Mouse (Mus musculus): ENCODE measurements around the gene Fam57a. TPM values are rescaled to one million over a fixed set of nuclear protein-coding genes. Genes with fewer than 3 reads are reported as not detected.

The Fam57a gene
- total RNA-seq (2021), result 6.8 and 9.2 TPM in 2 replicates
- long read RNA-seq, partial matches to known transcripts, result 0 of 2 reads
- long read RNA-seq, other reads (novel, unspliced or antisense), result 1 of 2 reads

DNA sequence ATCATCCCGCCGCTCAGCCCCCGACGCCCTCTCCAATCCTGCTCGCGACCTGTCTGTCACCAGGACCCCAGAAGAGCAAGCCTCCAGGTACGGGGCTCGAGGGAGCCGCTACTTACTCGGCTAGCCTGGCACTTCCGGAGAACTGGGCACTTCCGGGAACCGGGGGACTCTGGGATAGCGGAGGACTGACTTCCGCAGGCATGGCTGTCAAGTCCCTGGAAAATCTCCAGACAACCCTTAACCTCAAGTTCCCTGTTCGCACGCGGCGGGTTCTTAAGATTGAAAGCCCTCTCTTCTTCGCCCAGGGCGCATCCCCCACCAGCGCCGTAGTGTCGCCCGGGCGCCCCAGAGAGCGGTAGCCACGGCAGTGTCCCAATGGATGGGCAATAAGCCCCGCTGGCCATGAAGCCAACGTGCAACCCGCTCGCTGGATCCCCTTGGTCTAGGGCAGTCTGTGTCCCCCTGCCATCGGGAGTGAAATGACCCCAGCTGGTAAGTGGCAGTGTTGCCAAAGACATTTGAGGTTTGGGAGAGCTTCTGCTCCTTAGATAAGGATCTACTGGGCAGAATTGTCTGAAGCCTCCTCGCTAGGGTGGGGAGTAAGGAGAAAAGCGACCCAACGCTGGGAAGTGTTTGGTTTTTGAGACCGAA is at the start of gene Fam57a, which contains the start of gene Vps53:
TSS of gene Fam57a (plus strand) at position 177 of the 651 bp plus-strand sequence.
TSS of gene Vps53 (minus strand) at position 153 of the 651 bp plus-strand sequence.
- DNase-seq, result peak; percentile 89

DNA sequence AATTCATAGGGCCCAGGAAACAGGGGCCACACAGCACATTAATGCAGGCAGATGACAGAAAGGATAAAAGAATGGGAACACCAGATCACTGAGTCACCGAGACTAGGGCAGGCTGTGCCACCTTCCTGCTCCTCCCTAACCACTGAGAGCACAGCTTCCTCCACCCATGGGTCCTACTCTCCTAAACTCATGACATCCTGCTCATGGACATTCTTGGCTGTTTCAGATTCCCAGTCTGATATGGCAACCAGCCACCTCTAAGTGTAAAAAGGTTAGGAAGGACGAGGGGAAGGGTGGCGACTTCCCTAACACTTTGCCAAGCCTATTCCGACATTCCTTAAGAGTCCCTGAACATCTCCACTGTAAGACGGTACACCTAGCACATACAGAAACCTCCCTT is 48.6 kb upstream of the Fam57a start:
- peak; percentile 4 for DNase-seq

DNA sequence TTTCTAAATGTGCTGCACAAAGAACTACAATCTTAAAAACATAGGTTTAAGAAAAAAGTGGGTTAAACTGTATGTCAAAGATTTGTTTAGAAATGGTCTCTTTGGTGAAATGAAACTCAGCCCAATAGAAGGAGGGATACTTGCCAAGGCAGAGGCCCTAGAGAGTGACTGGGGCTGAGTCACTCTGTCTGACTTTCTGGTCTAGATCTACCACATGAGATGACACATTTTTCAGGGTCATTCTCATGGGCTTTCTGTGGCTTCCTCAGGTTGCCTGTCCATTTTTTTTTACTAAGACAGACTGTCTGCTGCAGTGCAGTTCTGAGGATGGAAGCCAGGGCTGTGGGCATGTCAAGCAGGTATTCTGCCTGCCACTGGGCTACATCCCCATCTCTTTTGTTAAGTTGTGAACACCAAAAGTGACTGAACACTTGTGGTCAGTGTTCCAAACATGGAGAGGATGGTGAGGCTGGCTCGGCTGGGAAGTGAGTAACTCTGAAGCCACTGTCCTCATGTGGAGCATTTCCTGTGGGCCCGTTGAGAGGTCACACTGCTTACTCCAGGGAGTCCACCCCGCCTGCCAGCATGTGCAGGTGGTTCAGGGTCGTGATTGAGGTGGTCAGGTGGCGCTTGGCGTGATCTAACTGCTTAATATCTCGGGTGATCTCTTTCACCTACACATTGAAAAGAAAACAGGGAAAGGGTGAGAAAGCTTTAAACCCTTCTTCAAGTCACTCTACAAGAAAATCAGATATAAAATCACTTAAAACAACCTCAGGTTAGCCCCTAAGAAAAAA is 43.6 kb upstream of the Fam57a start:
- peak; percentile 18 for DNase-seq

DNA sequence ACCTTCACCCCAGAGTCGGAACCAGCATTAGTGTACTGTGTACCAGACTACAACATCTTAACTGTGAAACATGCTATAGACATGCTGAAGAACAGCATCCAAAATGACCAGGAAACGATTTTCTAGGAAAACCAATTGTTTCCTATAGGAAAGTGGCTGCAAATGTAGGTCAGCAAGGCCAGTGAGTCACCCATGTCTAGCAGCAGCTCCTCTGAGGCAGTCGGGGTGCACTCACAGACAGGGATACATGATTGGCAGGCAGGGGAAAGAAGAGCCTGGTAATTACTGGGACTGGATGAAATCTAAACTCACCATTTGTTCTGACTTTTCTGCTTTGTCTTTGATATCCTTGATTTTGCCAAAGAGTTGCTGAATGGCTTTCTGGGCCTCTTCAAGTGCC is 41.5 kb upstream of the Fam57a start:
- DNase-seq, result no peak

DNA sequence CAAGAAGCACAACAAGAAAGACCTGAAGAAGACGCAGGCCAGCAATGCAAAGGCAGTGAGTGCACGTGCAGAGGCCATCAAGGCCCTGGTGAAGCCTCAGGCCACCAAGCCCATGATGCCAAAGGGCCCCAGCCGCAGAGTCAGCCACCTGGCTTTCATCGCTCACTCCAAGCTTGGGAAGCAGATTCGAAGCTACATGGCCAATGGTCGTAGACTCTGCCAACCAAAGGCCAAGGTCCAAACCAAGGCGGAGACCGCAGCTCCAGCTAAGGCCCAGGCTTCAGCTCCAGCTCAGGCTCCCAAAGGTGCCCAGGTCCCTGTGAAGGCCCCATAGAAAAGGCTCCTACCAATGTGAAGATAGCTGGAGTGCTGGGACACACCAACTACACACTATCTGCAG is 35.1 kb upstream of the Fam57a start:
- DNase-seq, result no peak

DNA sequence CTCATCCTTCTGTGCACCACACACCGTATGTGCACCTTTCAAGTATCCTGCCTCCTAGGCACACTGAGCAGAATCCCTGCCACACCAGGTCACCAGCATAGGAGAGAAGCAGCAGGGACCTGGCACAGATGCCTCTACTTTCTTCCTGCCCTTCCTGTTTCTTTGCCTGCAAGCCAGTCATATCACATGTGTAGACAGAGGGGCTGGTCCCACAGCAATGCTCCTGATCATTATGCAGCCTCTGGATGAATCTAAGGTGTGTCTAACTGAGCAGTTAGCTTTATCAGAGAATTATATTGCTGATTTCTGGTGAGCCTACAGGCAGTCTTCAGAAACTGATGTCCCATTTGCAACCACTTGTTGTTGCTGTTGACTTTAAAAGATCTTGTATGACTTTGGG is 34.3 kb upstream of the Fam57a start:
- no peak for DNase-seq

DNA sequence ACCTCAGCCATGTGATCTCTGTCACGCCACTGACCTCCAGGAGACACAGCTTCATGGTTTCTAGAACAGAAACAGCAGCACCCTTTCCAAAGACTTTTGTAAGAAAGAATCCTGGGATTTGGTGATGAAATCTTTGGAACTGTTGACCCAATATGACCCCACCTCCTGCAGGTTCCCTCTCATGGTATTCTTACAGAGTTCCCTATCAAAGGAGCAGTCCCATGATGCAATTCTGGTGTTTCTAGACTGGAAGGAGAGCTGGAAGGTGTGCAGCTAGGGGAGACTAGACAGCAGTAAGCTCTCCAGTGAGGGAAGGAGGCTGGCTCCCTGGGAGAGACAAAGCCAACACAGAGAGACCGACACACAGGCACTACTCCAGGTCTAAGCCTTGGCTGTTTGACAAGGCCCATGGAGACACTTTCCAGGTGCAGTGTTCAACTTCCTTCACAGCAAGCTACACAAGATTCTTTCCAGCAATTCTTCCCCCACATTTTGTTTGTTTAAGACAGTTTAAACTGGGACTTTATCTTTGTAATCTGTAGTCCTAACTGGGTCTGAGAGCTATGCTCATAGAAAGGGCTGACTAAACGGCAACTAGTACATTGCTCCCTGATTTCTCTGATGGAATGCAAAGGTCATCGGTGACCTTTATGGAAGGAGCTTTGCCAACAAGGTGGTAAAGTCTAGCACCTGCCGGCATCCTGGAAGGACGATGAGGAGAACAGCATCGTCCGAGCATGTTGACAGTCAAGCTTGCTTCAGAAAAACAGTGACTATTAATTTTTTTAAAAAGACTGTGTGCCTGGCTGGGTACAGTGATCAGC is 33.1 kb upstream of the Fam57a start:
- no peak for DNase-seq

DNA sequence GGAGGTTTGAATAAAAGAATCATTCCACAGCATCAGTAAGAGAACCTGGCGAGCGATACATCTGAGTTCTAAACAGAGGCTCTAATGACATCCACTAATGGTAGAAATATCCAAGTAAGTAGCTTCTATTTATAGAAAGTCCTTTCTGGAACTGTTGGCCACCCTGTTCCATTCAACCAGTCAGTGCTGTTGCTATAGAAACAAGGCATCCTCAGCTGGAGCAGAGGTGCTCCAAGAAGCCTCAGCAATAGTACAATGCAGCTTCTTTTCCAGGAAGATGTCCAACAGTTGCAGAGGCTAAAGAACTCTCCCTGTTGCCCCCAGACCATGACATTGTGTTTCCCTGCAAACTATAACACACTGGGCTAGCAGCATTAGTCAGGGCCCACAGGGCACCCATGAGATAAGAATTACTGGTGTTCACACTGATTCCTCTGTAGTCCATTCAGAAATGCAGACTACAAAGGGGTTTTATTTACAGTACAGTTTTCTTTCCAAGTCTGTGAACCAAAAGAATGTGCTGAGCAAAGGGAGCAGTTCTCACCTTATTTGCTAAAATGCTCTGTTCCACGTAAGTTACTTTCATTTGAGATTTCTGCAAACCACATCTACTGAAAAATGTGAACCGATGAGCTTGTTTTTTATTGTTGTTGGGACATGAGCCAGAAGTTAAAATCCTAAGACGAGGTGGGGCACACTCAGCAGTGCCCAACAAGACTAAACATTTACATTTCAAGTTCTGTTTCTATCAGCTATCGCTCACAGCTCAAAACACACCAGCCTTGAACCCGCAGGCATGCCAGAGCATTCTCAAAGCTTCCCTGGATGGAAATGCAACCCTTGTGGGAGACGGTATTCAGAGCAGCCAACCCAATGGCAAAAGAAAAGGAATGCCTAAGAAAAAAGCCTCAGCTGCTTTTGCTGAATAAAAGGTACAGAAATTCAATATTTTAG is 31.1 kb upstream of the Fam57a start:
- DNase-seq, result no peak

DNA sequence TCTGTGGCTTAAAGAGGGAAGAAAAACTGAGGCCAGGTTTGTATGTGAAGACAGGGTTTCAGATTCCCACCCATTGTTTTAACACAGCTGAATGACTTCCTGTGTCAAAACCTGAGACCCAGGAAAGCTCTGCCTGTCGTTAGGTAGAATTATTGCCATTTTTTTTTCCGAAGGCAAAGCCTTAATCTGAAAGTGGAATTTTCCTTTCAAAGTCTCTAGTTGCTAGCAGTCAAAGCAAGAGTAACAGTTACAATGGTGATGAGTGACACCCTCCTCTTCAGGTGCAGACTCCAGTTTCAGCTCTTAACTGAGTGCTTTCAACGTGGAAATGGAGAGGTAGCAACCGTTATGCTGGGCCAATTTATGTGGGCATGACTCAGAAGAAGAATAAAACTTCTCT is 28.5 kb upstream of the Fam57a start:
- DNase-seq, result no peak

DNA sequence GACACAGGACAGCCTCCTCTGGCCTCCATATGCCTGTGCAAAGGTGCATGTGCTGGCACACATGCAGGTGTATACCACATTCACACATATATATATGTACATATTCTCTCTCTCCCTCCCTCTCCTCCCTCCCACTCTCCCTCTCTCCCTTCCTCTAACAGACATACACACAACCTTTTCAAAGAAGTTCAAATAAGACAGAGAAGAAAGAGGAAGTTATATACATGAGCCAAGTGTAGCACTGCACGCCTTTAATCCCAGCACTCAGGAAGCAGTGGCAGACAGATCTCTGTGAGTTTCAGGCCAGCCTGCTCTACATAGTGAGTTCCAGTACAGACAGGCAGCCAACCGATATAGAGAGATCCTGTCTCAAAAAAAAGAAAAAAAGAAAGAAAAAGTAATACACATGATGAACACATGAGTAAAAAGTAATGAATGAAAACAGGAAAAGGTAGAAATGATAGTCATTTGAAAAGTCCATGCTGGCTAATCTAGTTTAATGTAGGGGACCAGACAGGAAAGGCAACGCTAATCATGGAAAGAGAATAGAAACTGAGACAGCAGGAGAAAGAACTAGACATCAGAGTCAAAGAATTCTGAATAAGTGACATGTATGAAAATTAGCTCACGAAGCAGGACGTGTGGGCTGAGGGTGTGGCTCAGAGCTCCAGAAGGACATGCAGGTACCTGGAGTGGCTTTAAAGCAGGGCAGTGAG is 26.1 kb upstream of the Fam57a start:
- no peak for DNase-seq

DNA sequence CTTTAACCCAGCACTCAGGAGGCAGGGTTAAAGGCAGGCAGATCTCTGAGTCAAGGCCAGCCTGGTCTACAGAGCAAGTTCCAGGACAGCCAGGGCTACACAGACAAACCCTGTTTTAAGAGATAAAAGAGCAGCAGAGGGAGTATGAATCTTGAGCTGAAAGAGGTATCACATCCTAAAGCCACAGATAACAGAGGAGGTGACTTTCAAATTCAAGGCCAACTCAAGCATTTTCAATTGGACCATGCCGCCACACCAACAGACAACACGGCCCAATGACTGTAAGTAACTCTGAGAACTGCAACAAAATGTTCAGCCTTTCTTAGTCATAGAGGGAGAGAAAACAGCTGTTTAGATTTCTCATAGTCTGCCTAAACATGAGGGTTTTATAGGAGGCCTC is 25.3 kb upstream of the Fam57a start:
- DNase-seq, result no peak

DNA sequence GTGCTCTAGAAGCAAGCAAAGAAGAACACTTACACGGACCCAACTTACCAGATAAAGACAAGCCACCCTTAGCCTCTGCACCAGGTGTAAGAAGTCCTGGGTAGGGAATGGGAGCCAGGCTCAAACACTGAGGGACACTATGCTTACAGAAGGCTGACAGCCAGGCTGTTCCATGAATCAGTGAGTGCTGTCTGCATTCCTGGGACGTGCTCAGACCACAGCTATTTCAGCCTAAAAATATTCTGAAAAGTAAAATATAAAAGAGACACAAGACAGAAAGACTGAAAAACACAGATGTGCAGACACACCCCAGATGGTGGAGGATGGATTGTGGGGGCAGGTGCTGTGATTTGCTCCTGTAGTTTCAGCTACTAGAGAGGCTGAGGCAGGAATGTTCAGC is 24.6 kb upstream of the Fam57a start:
- no peak for DNase-seq

DNA sequence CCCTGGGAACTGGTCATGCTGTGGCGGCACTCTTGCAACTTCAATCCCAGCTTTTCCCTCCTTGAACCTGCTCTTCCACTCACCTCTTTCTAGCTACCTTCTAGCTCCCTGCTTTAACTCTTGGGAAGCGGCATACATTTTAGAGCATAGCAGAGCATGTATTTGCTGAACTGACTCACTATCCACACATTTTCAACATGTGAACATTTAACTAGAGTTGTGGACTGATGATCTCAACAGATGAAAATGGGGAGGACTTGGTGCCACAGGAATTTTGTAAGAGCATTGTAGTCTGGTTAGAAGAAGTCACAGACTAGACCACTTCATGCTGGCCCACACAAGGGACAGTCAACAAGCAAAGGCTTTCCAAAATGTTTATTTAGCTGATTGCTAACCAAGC is 21.1 kb upstream of the Fam57a start:
- DNase-seq, result no peak

DNA sequence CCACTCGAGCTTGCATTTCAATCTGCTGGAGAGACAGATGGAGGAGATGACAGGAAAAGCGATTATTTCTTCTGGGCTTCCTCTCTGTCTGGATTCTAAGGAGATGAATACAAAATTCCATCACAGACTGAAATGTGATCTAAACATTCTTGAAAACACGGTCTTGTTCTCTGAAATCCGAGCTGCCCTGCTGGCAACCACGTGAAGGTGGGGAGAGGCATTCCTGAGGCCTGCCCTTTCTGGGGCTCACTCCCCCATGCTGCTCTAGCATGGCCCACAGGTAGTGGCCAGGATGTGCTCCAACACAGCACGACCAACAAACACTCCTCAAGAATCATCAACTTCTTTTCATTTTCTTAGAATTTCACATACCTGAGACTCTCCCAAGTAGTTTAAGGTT is 19.2 kb upstream of the Fam57a start:
- no peak for DNase-seq

DNA sequence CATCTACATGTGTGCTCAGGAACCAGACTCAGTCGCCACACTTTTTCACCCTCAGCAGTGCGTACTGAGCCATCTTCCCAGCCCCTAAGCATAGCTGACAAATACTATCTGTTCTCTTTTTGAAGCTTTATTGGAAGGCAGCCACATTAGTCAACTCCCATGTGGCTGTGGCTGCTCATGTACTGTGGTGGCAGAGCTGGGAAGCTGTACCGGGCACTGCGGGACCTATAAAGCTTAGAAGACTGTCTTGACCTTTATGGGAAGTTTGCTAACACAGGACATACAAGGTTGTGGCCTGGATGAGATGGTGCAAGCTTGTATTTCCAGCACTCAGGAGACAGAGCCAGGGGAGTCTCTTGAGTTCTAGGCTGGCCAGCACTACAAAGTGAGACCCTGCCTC is 12.8 kb upstream of the Fam57a start:
- DNase-seq, result peak; percentile 35

DNA sequence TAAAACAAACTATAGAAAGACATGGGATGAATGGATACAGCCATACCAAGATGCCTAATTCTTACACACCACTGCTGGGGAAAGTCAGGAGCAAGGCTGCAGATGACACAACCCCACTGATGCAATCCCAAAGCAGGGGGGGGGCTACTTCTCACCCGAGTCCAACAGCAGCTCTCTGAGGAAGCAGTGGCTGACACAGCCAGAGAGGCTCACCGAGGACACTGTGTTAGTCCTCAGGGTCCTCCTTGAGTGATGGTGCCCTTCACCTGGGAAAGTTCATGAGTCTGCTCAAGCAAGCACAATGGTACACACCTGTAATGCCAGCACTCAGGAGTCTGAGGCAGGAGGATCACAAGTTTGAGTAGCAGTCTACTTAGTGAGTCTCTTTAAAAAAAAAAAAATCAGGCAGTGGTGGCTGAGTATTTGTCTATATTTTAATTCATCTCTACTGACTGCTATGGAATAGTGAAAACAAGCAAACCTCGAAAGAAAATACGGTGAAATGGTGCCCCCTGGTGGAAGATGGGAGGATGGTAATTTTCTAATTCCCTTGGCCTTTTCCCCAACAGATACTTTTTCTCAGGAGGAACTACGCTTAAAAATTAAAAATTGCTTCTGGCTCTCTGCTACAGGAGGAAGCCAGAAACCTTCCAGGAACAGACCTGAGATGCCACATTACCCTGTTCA is 12.2 kb upstream of the Fam57a start:
- DNase-seq, result peak; percentile 67

DNA sequence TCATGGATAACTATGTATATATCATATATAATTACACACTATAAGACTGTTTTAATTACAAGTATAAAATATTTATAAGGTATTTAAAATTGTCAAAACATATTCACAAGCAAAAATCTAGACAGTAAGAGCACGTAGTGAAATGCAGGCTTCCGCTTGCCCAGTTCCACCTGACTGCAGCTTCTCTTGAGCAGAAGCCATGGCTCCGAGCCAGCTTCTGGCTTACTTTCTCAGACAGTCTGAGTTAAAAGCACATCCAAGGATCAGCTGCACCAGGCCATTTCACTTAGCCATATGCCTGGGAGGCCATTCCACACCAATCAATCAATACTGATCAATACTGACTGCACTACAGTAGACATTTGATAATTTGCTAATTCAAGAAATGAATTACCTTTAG is 10.5 kb upstream of the Fam57a start:
- DNase-seq, result no peak

DNA sequence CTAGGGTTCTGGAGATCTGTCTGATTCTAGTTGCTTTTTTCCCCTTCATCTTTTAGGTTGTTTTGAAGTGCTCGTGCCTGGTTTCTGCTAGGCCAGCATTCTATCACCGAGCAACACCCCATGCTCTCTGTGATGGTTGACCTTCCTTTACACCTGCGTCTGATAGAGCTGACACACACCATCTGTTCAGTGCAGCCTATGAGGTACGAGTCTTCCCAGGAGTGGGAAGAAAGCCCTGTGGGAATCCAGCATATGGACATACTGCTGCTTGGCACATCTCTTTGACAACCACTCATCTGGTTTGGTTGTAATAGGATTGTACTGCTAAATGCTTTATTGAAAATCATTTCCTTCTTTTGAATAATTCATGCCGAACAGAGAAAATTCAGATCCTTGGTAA is 9.3 kb upstream of the Fam57a start:
- DNase-seq, result no peak

DNA sequence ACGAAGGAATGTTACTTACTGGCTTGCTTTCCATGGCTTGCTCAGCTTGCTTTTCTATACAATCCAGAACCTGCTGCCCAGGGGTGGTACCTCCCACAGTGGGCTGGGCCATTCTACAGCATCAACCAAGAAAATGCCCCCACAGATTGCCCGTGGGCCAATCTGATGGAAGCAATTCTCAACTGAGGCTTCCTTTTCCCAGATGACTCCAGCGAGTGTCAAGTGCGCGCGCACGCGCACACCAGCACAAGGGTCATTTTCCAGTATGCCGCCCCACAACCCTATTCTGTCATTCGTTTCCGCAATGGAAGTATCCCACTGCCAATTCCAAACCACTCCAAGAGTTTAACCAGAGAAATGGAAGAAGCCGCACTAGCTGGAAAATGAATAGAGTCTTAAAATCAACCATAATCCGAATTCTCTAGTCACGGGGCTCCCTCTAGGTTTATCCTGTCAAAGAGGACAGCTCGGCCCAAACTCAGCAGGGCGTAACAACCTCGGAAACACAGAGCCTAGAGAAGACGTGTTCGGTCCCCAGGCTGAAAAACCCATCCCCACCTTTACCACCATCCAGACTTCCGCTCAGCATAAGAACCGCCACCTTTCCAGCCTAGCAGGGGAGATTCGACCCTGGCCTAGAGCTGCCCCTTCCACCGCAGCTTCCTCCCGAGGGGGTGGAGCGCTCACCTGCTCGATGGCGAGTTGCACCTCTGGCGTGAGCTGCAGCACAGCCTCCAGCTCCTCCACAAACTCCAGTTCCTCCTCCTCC is 561 bp upstream of the Fam57a start:
- DNase-seq, result peak; percentile 33

DNA sequence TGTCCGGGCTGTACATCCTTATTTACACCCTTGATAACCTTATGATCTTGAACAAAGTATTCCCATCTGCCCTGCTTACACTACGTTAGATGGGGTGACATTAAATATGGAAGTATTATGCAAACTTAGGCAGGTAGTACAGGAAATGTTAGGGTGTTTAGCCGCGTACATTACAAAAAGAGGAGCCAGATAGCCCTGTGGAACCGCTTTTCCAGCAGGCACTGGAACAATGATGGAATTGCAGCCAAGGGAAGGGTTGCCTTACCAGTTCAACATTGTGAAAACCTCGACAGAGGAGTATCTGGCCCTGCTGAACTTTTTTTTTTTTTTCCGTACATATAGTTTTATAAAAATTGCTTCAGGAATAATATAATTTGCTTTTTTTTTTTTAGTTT is 672 bp downstream of the Fam57a start:
- DNase-seq, result no peak
